Mouse (Mus musculus): ENCODE results near the gene Gm14391.
"Not testable (repeated sequence)": the region's sequence is repeated elsewhere in the genome, so short reads cannot be mapped to it uniquely, and the experiment has no call there.

Gm14391 gene

DNA sequence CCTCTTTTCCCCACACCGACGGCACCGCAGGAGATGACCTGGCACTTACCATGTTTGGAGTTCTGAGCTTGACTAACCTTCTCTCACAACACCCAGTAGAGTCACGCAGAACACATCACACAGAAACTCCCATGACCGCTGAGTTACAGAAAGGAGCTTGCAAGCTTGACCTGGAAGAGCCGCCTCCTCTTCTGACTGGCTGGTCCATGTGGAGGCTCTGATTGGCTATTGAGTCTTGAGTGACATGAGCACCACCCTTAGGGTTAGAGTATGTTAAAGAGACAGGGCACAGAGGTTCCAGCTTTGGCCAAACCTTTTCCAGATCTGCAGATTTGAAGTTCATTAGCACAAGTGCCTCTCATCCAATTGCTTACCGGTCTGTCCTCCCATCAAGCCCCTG is at the start of gene Gm14391:
Gm14391 (minus strand) TSS at position 186 of the 400 bp plus-strand sequence.
- not testable (repeated sequence) for DNase-seq (ENCODE audit: low spot score in 2 of 2)

GRCm38 (mm10) chr2:175179008-175179407 is 27.7 kb downstream of the Gm14391 start:
- DNase-seq (ENCODE audit: low spot score in 2 of 2), result not testable (repeated sequence)

DNA sequence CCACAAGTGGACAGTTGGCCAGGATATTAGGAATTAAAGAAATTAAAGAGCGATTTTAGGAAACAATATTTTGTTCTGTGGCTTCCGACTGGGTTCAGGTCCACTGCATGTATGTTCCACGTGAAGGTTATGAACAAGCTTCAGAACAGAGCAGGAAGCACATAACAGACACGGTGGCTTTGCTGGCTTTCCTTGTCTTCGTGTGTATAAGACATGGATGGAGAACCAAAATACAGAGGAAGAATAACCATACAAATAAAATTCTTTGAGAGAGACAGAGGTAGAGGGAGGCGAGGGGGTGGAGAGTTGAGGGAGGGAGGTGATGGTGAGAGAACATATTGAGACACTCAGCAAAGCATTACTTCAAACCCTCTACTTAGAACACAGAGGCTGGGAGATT is 30.4 kb downstream of the Gm14391 start:
- no peak for DNase-seq (ENCODE audit: low spot score in 2 of 2)

GRCm38 (mm10) chr2:175175401-175176180 is 31.1 kb downstream of the Gm14391 start, which contains the start of gene Gm14443:
Gene Gm14443 (minus strand): TSS chr2:175175871.
- DNase-seq (ENCODE audit: low spot score in 2 of 2), result not testable (repeated sequence)

DNA sequence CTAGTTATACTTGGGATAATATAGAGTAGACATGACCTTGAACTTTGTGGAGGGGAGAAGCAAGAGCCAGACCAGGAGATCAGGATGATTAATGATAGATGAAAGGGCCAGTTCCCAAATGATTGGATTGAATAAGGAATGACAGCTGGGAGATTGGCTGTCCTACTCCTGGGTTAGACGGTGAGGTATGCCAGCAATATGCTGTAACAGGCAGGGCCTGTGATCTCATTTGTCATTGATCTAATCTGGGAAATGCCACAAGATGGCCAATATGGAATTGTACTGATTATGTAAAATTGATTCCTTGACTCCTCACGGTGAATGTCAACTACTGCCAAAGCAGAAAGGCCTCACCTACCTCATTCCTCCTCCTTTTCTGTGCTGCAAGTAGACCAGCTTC is 32.7 kb downstream of the Gm14391 start:
- DNase-seq (ENCODE audit: low spot score in 2 of 2), result not testable (repeated sequence)

GRCm38 (mm10) chr2:175172906-175173595 is 33.7 kb downstream of the Gm14391 start:
- not testable (repeated sequence) for DNase-seq (ENCODE audit: low spot score in 2 of 2)

- DNase-seq (ENCODE audit: low spot score in 2 of 2), result no peak
These were observed 34.6 kb downstream of the Gm14391 start for GRCm38 (mm10) chr2:175172123-175172522.

DNA sequence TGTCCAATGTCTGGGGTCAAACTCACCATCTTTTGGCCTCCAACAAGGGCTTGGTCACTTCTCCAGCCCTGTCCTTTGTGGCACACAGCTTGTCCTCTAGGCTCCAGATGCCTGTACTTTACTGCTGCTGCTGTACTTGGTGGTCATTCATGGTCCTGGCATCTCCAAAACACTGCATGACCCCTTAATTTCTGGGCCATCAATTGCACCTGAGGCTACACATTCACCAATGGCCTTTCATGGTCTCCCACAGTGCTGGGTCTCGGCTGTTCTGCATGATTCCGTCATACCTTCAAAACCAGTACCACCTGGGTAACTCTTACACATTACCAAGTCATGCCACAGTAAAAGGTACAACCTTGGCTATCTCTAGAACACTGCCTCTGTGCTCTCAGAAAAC is 39.8 kb downstream of the Gm14391 start:
- not testable (repeated sequence) for DNase-seq (ENCODE audit: low spot score in 2 of 2)

DNA sequence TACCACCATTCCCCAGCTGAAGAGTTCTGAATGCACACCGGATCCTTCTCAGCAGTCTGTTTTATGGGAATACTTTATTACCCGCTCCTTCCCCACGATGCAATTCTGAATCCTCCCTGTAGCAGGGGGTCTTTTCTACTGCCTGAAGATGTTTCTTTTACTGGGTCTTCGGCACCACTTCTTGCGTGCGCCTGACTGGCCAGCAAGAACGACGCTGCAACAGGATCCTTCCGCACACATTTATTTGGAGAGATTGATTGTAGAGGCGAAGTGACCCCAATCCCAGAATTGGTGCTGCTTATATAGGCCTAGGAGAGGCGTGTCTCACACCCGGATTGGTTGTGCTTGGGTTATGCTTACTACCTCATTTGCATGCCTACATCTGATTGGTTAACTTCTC is 41.6 kb downstream of the Gm14391 start:
- not testable (repeated sequence) for DNase-seq (ENCODE audit: low spot score in 2 of 2)

DNA sequence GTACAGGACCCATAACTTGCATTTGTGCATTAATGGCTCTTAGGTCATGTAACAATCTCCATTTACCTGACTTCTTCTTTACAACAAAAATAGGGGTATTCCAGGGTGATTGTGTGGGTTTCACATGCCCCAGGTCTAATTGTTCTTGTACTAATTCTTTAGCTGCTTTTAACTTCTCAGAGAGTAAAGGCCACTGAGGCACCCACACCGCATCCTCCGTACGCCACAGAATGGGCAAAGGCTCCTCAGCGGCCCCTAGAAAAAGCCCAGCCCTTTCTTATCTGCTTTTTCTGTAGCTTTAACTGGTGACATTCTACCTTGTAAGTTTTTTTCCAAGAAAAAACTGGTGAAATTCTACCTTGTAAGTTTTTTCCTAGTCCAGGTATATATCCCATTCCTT is 45.3 kb downstream of the Gm14391 start:
- DNase-seq (ENCODE audit: low spot score in 2 of 2), result not testable (repeated sequence)

DNA sequence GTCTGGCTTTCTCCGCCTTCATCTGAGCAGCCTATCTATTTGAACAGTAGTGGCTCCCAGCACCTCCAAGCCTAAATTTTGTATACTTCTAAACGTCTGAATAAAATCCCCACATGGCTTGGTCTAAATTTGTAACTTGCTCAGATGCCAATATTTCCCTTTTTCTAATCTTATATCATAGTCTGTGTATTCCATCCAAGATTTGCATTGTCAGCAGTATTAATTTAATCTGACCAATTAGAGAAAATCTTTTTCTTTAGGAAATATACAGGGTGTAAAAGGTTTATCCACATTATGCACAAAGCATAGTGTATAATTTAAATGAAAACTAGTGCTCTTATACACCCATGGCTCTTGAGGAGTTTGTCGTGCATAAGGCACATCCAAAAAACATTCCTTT is 48.1 kb downstream of the Gm14391 start:
- DNase-seq (ENCODE audit: low spot score in 2 of 2), result no peak

GRCm38 (mm10) chr2:175156696-175157095 is 50.0 kb downstream of the Gm14391 start:
- DNase-seq (ENCODE audit: low spot score in 2 of 2), result no peak

DNA sequence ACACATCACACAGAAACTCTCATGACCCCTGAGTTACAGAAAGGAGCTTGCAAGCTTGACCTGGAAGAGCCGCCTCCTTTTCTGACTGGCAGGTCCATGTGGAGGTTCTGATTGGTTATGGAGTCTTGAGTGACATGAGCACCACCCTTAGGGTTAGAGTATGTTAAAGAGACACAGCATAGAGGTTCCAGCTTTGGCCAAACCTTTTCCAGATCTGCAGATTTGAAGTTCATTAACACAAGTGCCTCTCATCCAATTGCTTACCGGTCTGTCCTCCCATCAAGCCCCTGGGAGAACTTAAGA is 64.8 kb downstream of the Gm14391 start, which contains the start of gene Gm14399:
Gm14399 (minus strand) TSS at position 20 of the 303 bp plus-strand sequence.
- not testable (repeated sequence) for DNase-seq (ENCODE audit: low spot score in 2 of 2)

- not testable (repeated sequence) for DNase-seq (ENCODE audit: low spot score in 2 of 2)
These were observed 65.4 kb downstream of the Gm14391 start for GRCm38 (mm10) chr2:175141118-175141992.

Data from spleen, postnatal 14 days (tissue).